Mouse (Mus musculus): ENCODE data around the gene Map9.

DNA sequence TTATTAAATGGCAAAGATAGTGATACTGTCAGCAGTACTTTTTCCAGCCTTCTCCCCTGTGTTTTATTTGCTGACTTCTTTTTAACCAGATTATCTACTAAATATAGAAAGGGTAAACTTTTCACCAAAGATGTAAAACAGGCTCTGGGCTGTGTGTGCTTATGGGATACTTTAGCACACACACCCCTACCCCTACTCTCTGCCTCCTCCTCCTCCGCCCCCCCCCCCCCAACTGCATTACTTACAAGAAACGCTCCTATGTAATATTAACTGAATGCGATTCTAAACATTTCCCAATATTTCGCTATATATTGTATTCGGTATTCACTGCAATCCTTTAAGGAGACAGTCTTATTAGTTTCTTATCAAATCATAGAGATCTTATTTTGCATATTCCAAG lies 504 bp upstream of the Map9 start:
- TF ChIP-seq CTCF (IDR thresholded peaks at IDR 0.05; ENCODE audit: low read depth, low read length) (no peak), POLR2A (IDR thresholded peaks at IDR 0.05; ENCODE audit: borderline replicate concordance, low read depth, low read length) (no peak)

Data from bone marrow macrophage, adult 2 months (primary cell).